Mouse (Mus musculus) right cerebral cortex, postnatal 14 days (tissue): ENCODE results near the gene Krtap8-1.
A peak's percentile ranks its signal among the peaks of the same experiment; 100 is the strongest.

Experiments used
- DNase-seq: peaks from one replicate; pipeline ENCODE4 v3.0.0; 2022

Gene Krtap8-1

DNA sequence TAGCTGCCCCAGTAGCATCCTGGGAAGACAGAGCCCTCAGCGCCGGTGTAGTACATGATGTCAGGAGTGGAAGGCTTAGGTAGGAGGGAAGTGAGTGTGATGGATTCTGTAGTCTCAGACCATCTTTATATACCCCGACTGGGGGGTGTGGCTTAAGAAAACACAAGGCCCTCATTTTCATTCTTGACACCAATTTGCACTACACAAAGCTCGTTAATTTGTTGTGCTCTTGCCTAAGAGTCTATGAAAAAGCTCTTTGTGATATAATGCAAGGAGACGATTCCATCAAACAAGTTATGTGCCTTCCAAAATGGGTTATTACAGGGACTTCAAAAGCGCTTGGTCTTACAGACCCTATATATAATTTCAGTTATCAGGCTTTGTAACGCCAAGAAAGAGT is at the start of gene Krtap8-1:
Gene Krtap8-1 (minus strand): TSS at position 101 of the 400 bp plus-strand sequence.
- no peak for DNase-seq

DNA sequence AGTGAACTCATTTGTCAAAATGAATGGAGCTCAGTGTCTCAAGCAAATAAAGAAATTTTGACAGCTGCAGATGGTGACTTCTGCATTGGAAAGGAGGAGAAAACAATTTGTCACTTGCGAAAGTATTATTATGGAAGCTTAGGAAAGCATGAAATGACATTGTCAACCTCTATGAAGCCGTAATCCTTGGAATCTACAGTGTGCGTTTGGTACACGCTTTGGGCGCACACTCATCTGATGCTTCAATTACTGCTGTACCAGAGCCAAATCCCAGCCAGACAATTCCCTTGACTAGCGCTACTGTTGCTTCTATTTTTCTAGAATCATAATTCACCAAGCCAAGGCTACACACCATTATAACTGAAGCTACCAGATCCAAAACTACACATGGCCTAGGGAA is 49.6 kb upstream of the Krtap8-1 start:
- no peak for DNase-seq

GRCm38 (mm10) chr16:89530547-89530946 is 42.8 kb upstream of the Krtap8-1 start:
- DNase-seq: no peak

DNA sequence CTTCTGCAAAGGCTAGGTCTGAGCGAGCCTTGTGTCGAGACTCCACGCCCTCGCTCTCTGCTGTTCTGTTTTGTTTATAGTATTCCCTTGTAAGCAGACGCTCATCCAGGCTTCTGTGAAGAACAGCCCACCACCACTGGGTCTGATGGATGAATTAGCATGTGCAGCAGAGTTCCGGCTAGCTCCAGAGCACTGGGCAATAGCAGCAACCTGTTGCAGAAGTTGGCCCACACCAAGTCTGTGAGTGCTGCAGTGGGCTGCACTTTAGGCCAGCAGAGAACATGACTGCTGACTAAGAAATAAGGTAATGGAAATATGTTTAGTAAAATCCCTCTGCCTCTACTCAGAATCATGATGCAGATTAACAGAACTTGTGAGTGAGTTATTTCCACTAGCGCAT is 42.1 kb upstream of the Krtap8-1 start:
- DNase-seq: no peak

GRCm38 (mm10) chr16:89528380-89528779 is 40.6 kb upstream of the Krtap8-1 start:
- no peak for DNase-seq

DNA sequence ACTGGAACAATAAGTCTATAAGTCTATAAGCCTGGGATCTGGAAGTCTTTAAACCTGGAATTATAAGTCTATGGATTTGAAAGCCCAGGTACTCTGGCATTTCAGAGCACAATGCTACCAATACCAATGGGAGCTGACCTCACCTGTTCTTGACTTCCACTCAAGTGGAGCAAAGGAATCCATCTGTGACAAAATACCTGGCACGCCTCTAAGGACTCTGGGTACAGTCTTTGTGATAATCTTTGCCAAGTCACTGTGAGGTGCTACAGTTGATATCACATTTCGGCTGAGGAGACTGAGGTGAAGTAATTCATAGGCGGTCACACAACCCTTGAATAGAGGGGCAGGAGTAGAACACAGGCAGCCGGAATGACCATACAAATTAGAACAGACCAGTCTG is 33.2 kb upstream of the Krtap8-1 start:
- no peak for DNase-seq

DNA sequence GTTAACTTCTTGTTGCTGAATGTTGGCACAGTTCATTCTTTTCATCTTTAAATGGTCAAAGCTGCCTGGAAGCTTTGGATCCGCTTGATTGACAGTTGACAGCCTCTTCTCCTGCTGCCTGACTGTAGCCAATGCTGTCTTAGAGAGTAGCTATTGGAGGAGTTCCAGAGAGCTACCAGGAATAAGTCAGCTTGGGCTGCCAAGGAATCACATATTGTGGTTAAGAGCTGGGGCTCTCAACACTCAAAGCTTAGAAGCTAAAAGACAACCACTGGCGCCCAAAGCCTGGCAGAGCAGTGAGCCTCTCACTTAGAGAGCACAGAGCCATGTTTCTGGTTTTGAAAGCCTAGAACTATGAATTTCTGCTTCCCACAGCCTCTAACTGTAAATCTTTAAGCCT is 32.8 kb upstream of the Krtap8-1 start:
- no peak for DNase-seq

GRCm38 (mm10) chr16:89520091-89520490 is 32.3 kb upstream of the Krtap8-1 start:
- DNase-seq: no peak

GRCm38 (mm10) chr16:89517635-89518034 is 29.9 kb upstream of the Krtap8-1 start:
- peak; percentile 34 for DNase-seq

DNA sequence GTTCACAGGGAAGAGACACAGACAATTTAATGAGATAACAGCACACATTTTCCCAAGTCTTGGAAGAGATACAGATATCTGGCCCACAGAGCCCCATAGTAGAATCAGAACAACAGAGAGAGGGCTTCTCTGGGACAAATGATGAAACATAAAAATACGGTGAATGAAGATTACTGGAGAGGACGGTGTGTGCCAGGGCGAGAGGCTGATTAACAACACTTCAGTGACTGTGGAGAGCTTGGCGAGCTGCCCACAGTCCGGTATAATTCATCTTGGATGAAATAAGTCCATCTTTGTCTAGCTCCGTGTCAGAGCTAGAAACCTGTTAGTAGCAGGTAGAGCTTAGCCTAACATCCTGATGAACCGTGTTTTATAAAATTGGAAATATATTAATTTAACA is 25.7 kb upstream of the Krtap8-1 start:
- no peak for DNase-seq

DNA sequence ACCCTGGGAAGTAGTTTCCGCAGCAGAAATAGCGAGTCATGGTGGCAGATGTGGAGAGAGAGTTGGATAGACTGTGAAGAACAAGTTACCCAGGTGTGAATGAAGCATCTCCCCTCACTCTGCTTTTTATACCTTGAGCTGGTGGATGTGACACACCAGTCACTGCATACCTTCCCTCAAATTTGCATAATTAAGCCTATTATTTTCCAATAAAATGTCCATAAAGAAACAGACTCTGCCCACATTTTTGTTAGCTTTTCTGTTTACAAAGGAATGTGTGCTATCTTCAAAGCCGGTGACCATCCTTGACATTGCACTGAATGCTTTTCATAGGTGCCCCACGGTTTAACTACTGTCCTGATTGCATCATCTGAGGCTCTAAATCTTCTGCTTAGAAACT is 20.5 kb upstream of the Krtap8-1 start, which contains the start of gene Krtap7-1:
Gene Krtap7-1 (minus strand): TSS at position 101 of the 400 bp plus-strand sequence.
- DNase-seq: no peak

DNA sequence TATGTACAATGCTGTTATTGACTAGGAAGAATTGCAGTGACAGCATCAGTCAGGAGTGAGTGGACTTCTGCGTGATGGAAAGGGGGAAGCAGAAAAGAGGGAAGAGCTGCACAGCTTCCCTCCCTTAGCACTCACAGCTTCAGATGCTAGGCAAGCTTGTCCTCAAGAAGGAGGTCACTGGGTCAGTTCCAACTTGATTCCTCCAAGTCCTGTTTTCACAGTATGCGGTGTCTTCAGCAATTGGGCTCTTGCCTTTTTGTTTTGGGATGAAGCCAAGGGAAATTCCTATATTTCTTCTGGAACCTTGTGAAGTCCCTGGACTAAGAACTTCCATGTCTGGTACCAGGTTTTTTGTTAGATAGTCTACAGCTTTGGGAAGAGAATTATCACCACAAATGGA is 15.8 kb upstream of the Krtap8-1 start:
- DNase-seq: no peak

GRCm38 (mm10) chr16:89501870-89502269 is 14.1 kb upstream of the Krtap8-1 start:
- DNase-seq: no peak

GRCm38 (mm10) chr16:89497002-89497401 is 9.2 kb upstream of the Krtap8-1 start:
- no peak for DNase-seq

DNA sequence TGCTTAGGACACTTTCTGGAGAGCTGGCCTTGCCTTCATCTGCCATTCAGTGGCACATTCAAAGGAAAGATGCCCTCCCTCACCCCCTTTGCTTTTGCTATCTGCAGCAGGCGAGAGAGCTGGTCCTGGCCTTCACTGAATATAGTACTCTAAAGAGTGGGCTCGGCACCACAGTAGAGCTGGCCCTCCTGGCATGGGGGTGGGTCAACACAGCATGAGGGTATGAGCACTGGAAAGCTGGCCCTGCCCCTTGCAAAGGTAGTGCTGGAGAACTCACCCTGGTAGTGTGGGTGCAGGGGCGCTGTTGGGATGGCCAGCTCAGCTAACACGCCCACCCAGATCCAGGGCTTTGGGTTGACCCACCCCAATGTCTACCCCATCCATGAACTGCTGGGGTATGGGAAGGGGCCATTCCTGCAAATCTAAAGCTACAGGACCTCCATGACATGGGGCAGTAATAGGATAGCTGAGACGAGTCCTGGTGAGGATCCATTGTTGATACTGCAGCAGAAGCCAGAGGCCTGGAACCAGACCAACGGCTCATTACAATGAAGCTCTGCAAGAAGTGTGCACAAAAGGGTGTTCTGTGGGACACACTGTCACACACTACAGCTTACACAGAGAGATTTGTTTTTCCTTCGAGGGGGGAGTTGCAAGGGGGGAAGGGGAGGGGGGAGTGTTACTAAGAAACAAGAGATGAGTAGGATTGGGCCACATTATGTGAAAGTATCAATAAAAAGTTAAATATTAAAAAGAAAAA is 7.8 kb upstream of the Krtap8-1 start:
- DNase-seq: no peak

GRCm38 (mm10) chr16:89477679-89478314 is 10.0 kb downstream of the Krtap8-1 start:
- DNase-seq: no peak

DNA sequence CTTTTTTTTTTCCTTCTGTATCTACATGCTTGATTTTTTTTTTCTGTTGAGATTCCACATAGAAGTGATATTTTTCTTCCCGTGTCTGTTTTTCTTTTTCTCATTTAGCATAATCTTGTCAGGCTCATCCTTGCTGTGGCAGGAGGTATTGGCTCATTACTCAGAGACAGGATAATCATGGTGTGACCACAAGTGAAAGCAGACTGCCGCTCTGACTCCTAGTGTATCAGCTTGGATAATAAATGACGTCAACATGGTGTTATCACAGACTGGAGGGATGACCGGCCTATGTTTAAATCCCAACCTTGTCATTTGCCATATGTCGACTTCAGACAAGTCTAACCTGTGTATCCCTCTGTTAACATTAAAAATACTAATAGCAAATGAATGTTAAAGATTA is 26.6 kb downstream of the Krtap8-1 start:
- DNase-seq: no peak
